Mouse (Mus musculus) liver, postnatal 0 days (tissue): ENCODE data around the gene Fndc1. TPM values are rescaled to one million over a fixed set of nuclear protein-coding genes. Genes with fewer than 3 reads are reported as not detected.

Experiments used
- ATAC-seq: fragments of 200-750 bp; cut with Nextera tagmentation; 2 replicates; pipeline ENCODE4 v1.8.0; 2017; ENCODE audit warnings: mild to moderate bottlenecking, moderate library complexity
- DNase-seq: peaks from one replicate; pipeline ENCODE4 v3.0.0-alpha.2; 2016
- H3K27ac ChIP-seq: fragments of 300-500 bp; sonication (generic); 2 replicates; pipeline ENCODE4 v1.5.1; 2014; ENCODE audit warnings: antibody characterized with exemption, moderate library complexity, mild to moderate bottlenecking, low read depth
- H3K27me3 ChIP-seq: fragments of 300-500 bp; sonication (generic); 2 replicates; pipeline ENCODE4 v1.6.1; 2014; ENCODE audit warnings: low read length, control low read depth, mixed read lengths; ENCODE audit not compliant: insufficient read depth
- H3K36me3 ChIP-seq: fragments of 300-500 bp; sonication (generic); replicated peaks from 2 replicates; pipeline ENCODE4 v1.6.1; 2014; ENCODE audit warnings: mild to moderate bottlenecking, control low read depth, low read length, moderate library complexity, mixed read lengths; ENCODE audit not compliant: insufficient read depth
- H3K4me1 ChIP-seq: fragments of 300-500 bp; sonication (generic); 2 replicates; pipeline ENCODE4 v1.6.1; 2014; ENCODE audit warnings: antibody characterized with exemption, mild to moderate bottlenecking, control low read depth; ENCODE audit not compliant: insufficient read depth
- H3K4me2 ChIP-seq: fragments of 300-500 bp; sonication (generic); 2 replicates; pipeline ENCODE4 v1.6.1; 2014; ENCODE audit warnings: low read depth, mild to moderate bottlenecking, low read length, moderate library complexity, mixed read lengths
- H3K4me3 ChIP-seq: fragments of 300-500 bp; sonication (generic); 2 replicates; pipeline ENCODE4 v1.5.1; 2014; ENCODE audit warnings: low read depth, low read length
- H3K9ac ChIP-seq: fragments of 300-500 bp; sonication (generic); replicated peaks from 2 replicates; pipeline ENCODE4 v1.6.1; 2014; ENCODE audit warnings: mild to moderate bottlenecking, moderate library complexity
- H3K9me3 ChIP-seq: fragments of 300-500 bp; sonication (generic); 2 replicates; pipeline ENCODE4 v1.6.1; 2016; ENCODE audit warnings: mild to moderate bottlenecking, control low read depth, low read length, mixed read lengths
- CTCF ChIP-seq: sonication (generic); IDR thresholded peaks from 2 replicates; pipeline ENCODE4 v1.5.1; 2016; ENCODE audit warnings: antibody characterized with exemption, low read depth
- EP300 ChIP-seq: IDR thresholded peaks from 2 replicates; pipeline ENCODE4 v1.6.1; 2016; ENCODE audit warnings: antibody characterized with exemption, low read depth, mild to moderate bottlenecking
- WGBS: fragments of 180-500 bp; shearing (Covaris S2); extraction: QIAGEN DNeasy Blood & Tissue Kit; methylation state at CpG from one replicate; pipeline ENCODE4 v1.1.7; 2014; ENCODE audit not compliant: insufficient replicate concordance; 5-methylcytosine and 5-hydroxymethylcytosine counted together
- polyA plus RNA-seq: library from polyadenylated mRNA; unstranded; fragments of >200 nt; fragmentation: Nextera tagmentation; extraction: Ambion mirVana; gene quantifications from 2 replicates; pipeline ENCODE4 v1.2.1, GENCODE M21; 2015

Gene Fndc1
- polyA plus RNA-seq, 1 experiment from 2014 or later = 0.31 TPM

- WGBS = 71% methylated on average over 2 of the region's 2 CpGs
- H3K4me3 ChIP-seq = no peak overlapping the region
- no peaks in the 10 kb centered on the region for H3K27me3 ChIP-seq
- DNase-seq = no peak
- no peak for ATAC-seq
- H3K36me3 ChIP-seq = no peaks in the 10 kb centered on the region
- no peak overlapping the region for H3K27ac ChIP-seq
- no peaks in the 10 kb centered on the region for H3K9me3 ChIP-seq
- no peaks in the 10 kb centered on the region for H3K4me1 ChIP-seq
- no peak overlapping the region for H3K4me2 ChIP-seq
- H3K9ac ChIP-seq = no peak overlapping the region
- no peak for TF ChIP-seq EP300
- TF ChIP-seq CTCF = no peak
Measured at GRCm38 (mm10) chr17:7808043-7808442, 19.1 kb downstream of the Fndc1 start.

- WGBS = 76% methylated on average over 6 of the region's 6 CpGs
- Histone ChIP-seq H3K27me3 (no peaks in the 10 kb centered on the region), H3K27ac (no peak overlapping the region), H3K4me2 (no peak overlapping the region), H3K9ac (no peak overlapping the region), H3K4me3 (no peak overlapping the region), H3K36me3 (no peaks in the 10 kb centered on the region), H3K4me1 (no peaks in the 10 kb centered on the region), H3K9me3 (no peaks in the 10 kb centered on the region)
- no peak for DNase-seq
- no peak for ATAC-seq
- TF ChIP-seq CTCF (no peak), EP300 (no peak)
Measured at GRCm38 (mm10) chr17:7805105-7805504, 22.0 kb downstream of the Fndc1 start.

- ATAC-seq (no peak), DNase-seq (no peak)
- H3K9ac ChIP-seq = no peak overlapping the region
- H3K4me1 ChIP-seq = no peaks in the 10 kb centered on the region
- H3K36me3 ChIP-seq = no peaks in the 10 kb centered on the region
- no peaks in the 10 kb centered on the region for H3K9me3 ChIP-seq
- 79% methylated on average over 9 of the region's 9 CpGs for WGBS
- TF ChIP-seq EP300 (no peak), CTCF (no peak)
- H3K4me3 ChIP-seq = no peak overlapping the region
- no peak overlapping the region for H3K27ac ChIP-seq
- H3K27me3 ChIP-seq = no peaks in the 10 kb centered on the region
- no peak overlapping the region for H3K4me2 ChIP-seq
Measured at GRCm38 (mm10) chr17:7802483-7802882, 24.6 kb downstream of the Fndc1 start.

- no peaks in the 10 kb centered on the region for H3K4me1 ChIP-seq
- no peak overlapping the region for H3K4me3 ChIP-seq
- no peak overlapping the region for H3K9ac ChIP-seq
- no peak overlapping the region for H3K27ac ChIP-seq
- no peak for TF ChIP-seq EP300
- no peak for TF ChIP-seq CTCF
- H3K27me3 ChIP-seq = no peaks in the 10 kb centered on the region
- H3K36me3 ChIP-seq = no peaks in the 10 kb centered on the region
- H3K4me2 ChIP-seq = no peak overlapping the region
- DNase-seq (no peak), ATAC-seq (no peak)
- 61% methylated on average over 3 of the region's 3 CpGs for WGBS
- no peaks in the 10 kb centered on the region for H3K9me3 ChIP-seq
Measured at GRCm38 (mm10) chr17:7799894-7800293, 27.2 kb downstream of the Fndc1 start.

GRCm38 (mm10) chr17:7795584-7795983 is 31.5 kb downstream of the Fndc1 start:
- ATAC-seq (no peak), DNase-seq (no peak)
- Histone ChIP-seq H3K4me2 (no peak overlapping the region), H3K4me3 (no peak overlapping the region), H3K4me1 (no peaks in the 10 kb centered on the region), H3K9me3 (no peaks in the 10 kb centered on the region), H3K27ac (no peak overlapping the region), H3K9ac (no peak overlapping the region), H3K36me3 (no peaks in the 10 kb centered on the region), H3K27me3 (no peaks in the 10 kb centered on the region)
- TF ChIP-seq EP300 (no peak), CTCF (no peak)
- WGBS = 63% methylated on average over 8 of the region's 8 CpGs

- H3K4me1 ChIP-seq = no peaks in the 10 kb centered on the region
- DNase-seq (no peak), ATAC-seq (no peak)
- no peak overlapping the region for H3K4me3 ChIP-seq
- H3K9me3 ChIP-seq = no peaks in the 10 kb centered on the region
- no peak overlapping the region for H3K9ac ChIP-seq
- no peak overlapping the region for H3K4me2 ChIP-seq
- H3K27ac ChIP-seq = no peak overlapping the region
- 68% methylated on average over 2 of the region's 2 CpGs for WGBS
- no peaks in the 10 kb centered on the region for H3K36me3 ChIP-seq
- H3K27me3 ChIP-seq = no peaks in the 10 kb centered on the region
- TF ChIP-seq CTCF (no peak), EP300 (no peak)
Measured at GRCm38 (mm10) chr17:7795168-7795567, 31.9 kb downstream of the Fndc1 start.

- no peak overlapping the region for H3K27ac ChIP-seq
- H3K36me3 ChIP-seq = no peaks in the 10 kb centered on the region
- H3K4me2 ChIP-seq = no peak overlapping the region
- WGBS = 70% methylated on average over 6 of the region's 6 CpGs
- TF ChIP-seq CTCF = no peak
- TF ChIP-seq EP300 = no peak
- no peaks in the 10 kb centered on the region for H3K4me1 ChIP-seq
- no peak for ATAC-seq
- no peak for DNase-seq
- H3K9me3 ChIP-seq = no peaks in the 10 kb centered on the region
- H3K27me3 ChIP-seq = no peaks in the 10 kb centered on the region
- no peak overlapping the region for H3K9ac ChIP-seq
- H3K4me3 ChIP-seq = no peak overlapping the region
Measured at GRCm38 (mm10) chr17:7794093-7794492, 33.0 kb downstream of the Fndc1 start.
